Mouse (Mus musculus): ENCODE measurements around the gene Ip6k2. TPM values are rescaled to one million over a fixed set of nuclear protein-coding genes. Genes with fewer than 3 reads are reported as not detected.

The Ip6k2 gene
- polyA plus RNA-seq, 1 experiment, result not detected

DNA sequence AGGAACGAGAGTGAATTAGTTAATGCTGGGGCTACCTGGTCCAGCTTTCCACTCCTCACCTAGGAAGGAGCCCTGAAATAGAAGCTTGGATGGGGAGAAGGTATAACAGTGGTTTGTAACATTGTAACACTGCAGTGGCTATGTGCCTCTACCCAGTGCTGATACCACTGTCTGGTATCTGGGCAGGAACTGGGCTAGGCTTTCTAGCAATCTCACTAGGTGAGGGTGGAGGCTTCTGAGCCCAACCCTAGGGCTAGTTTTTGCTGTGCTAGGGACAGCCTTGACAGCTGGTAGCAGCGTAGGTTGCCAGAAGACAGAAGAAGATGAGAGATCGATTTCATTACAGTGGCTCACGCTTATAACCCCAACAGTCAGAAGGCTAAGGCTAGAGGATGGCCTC lies 7.0 kb upstream of the Ip6k2 start:
- peaks cover 3% of the 10 kb centered on the region; the same call in 1 of the 2 replicates for H3K4me1 ChIP-seq (ENCODE audit: control insufficient read depth, insufficient read depth, low read length)
- WGBS, result 92% methylated on average over 4 of the region's 4 CpGs
- TF ChIP-seq CTCF (IDR thresholded peaks at IDR 0.05; ENCODE audit: insufficient read depth, low read depth, low read length), result no peak
- no peak for TF ChIP-seq POLR2A (IDR thresholded peaks at IDR 0.05; ENCODE audit: insufficient read depth, low read depth, low read length)
- H3K4me3 ChIP-seq (ENCODE audit: insufficient read depth, low read depth, low read length), result no peak overlapping the region
- no peak overlapping the region for H3K27ac ChIP-seq (ENCODE audit: insufficient read depth, low read depth, low read length)

DNA sequence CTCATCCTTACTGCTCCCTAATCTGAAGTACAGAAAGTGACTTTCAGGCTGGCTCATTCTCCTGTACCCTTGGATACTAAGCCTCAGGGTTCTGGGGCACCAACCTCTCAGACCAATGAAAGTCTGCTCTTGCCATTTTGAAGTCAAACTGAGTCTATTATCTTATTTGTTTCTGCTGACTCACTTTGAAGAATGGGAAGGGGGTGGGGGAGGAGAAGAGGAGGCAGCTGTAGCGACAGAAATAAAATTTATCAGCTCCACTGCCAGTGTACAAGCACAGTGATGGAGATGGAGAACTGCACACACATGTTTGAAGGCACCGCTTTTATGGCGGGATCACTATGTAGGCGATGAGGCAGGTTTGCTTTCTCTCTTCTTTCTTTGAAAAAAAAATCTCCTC lies 6.3 kb upstream of the Ip6k2 start:
- H3K4me3 ChIP-seq (ENCODE audit: insufficient read depth, low read depth, low read length), result no peak overlapping the region
- 68% methylated on average over 4 of the region's 4 CpGs for WGBS
- TF ChIP-seq CTCF (IDR thresholded peaks at IDR 0.05; ENCODE audit: insufficient read depth, low read depth, low read length) (no peak), POLR2A (IDR thresholded peaks at IDR 0.05; ENCODE audit: insufficient read depth, low read depth, low read length) (no peak)
- no peak overlapping the region for H3K27ac ChIP-seq (ENCODE audit: insufficient read depth, low read depth, low read length)
- peaks cover 8% of the 10 kb centered on the region for H3K4me1 ChIP-seq (ENCODE audit: control insufficient read depth, insufficient read depth, low read length)

DNA sequence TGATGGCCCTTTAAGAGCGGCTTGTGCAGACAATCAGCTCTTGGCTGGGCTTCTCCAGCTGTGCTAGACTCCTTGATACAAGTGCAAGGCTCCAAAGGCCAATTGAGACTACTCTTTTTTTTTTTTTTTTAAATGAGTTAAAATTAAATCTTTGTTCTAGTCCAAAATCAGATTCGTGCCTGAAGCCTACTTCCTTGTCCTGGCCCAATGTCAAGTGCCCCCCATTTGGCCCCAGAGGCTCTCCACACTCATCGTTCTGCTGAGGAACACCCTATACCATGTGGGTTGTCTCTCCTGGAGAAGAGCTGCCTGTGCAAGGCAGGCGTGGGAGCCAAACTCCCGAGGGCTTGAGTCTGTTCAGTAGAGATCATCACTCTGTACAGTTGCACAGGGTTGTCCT lies 2.6 kb upstream of the Ip6k2 start:
- no peak overlapping the region for H3K4me3 ChIP-seq (ENCODE audit: insufficient read depth, low read depth, low read length)
- 22% methylated on average over 5 of the region's 5 CpGs for WGBS
- TF ChIP-seq CTCF (IDR thresholded peaks at IDR 0.05; ENCODE audit: insufficient read depth, low read depth, low read length) (no peak), POLR2A (IDR thresholded peaks at IDR 0.05; ENCODE audit: insufficient read depth, low read depth, low read length) (no peak)
- peaks cover 12% of the 10 kb centered on the region for H3K4me1 ChIP-seq (ENCODE audit: control insufficient read depth, insufficient read depth, low read length)
- peak overlapping the region; percentile 16; the same call in 1 of the 2 replicates for H3K27ac ChIP-seq (ENCODE audit: insufficient read depth, low read depth, low read length)

DNA sequence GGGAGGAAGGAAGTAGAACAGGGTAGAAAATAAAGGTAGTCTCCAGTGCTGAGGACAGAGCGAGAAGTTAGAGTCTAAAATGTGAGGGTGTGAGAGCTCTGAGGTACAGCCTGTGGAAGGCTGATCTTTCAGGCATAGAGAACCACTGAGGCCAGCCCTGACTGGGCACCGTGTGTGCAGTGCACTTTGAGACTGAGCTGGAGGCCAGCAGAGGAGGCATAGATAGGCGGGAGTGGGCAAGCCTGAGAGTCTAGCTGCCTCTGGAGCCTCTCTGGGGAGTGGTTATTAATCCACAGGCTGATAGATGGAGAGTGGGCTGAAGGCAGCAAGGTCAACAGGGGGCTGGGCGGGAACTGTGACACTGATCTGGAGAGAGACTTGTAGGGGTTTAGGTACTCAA lies 1.7 kb upstream of the Ip6k2 start:
- 73% methylated on average over 4 of the region's 4 CpGs for WGBS
- TF ChIP-seq POLR2A (IDR thresholded peaks at IDR 0.05; ENCODE audit: insufficient read depth, low read depth, low read length), result no peak
- TF ChIP-seq CTCF (IDR thresholded peaks at IDR 0.05; ENCODE audit: insufficient read depth, low read depth, low read length), result no peak
- no peak overlapping the region for H3K4me3 ChIP-seq (ENCODE audit: insufficient read depth, low read depth, low read length)
- no peak overlapping the region for H3K27ac ChIP-seq (ENCODE audit: insufficient read depth, low read depth, low read length)
- H3K4me1 ChIP-seq (ENCODE audit: control insufficient read depth, insufficient read depth, low read length), result peaks cover 13% of the 10 kb centered on the region

DNA sequence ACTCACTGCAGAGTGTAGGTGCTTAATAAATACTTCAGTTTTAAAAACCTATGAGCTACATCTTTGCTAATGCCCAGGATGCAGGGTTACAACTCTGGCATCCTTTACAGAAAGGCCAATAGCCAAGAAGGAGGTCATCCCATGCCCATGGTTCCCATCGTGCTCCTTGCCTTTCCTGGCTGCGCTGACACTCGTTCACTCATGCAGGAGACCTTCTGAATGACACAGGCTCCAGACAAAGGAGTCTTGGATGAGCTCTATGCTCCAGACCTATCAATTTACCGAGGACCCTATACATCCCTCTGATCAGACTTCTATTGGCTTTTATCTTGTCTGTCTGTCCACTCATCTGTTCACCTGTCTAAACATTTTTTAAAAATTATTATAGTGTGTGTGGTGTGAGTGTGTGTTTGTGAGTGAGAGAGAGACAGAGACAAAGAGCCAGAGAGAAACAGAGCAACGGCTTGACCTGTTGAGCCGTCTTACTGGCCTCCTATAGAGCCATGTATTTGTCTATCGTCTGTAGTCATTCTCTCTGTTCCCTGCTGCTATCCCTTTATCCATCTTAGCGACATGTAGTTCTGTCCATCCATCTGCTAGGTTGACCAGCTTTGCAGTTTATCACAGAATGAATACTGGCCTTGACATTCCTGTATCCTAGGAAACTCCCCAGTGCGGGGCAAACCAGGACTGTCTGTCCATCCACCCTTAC lies 604 bp upstream of the Ip6k2 start:
- Histone ChIP-seq H3K4me1 (ENCODE audit: control insufficient read depth, insufficient read depth, low read length) (peaks cover 14% of the 10 kb centered on the region), H3K27ac (ENCODE audit: insufficient read depth, low read depth, low read length) (peak overlapping the region; percentile 36), H3K4me3 (ENCODE audit: insufficient read depth, low read depth, low read length) (peak overlapping the region; percentile 100)
- TF ChIP-seq CTCF (IDR thresholded peaks at IDR 0.05; ENCODE audit: insufficient read depth, low read depth, low read length), result no peak
- TF ChIP-seq POLR2A (IDR thresholded peaks at IDR 0.05; ENCODE audit: insufficient read depth, low read depth, low read length), result no peak
- 22% methylated on average over 9 of the region's 9 CpGs for WGBS

DNA sequence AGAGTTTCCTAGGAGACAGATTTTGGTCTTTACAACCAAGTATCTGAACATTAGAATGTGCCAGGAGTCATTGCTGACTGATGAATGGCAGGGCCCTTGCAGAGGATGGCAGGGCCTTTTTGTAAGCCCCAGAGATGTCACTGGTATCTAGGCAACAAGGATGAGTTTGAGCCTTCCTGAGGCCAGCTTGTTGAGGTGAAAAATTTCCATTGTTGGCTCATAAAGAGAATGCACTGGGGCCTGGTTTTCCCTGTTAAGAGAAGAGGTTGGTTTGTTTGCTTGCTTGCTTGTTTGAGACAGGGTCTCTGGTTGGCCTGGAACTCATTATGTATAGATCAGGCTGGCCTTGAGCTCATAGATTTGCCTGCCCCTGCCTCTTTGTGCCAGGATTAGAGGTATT lies 1.8 kb downstream of the Ip6k2 start:
- H3K4me3 ChIP-seq (ENCODE audit: insufficient read depth, low read depth, low read length), result peak overlapping the region; percentile 40
- peaks cover 14% of the 10 kb centered on the region for H3K4me1 ChIP-seq (ENCODE audit: control insufficient read depth, insufficient read depth, low read length)
- peak overlapping the region; percentile 12; the same call in 1 of the 2 replicates for H3K27ac ChIP-seq (ENCODE audit: insufficient read depth, low read depth, low read length)
- TF ChIP-seq POLR2A (IDR thresholded peaks at IDR 0.05; ENCODE audit: insufficient read depth, low read depth, low read length) (no peak), CTCF (IDR thresholded peaks at IDR 0.05; ENCODE audit: insufficient read depth, low read depth, low read length) (no peak)

DNA sequence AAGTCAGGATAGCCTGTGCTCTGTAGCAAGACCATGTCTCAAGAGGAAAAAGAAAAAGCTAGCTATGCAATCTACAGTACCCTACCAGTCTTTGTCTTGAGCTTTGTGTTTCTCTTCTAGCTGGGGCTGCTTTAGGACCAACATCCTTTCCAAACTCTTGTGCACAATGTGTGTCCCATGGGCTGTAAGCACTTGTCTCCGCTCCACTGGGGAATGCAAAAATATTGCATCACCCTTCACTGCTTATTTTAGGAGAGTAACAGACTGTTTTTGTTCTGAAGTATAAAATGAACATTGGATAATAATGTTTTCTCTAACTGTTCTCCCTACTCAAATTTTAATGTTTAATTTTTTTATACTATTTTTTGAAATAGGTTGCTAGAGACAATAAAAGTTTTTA lies 2.9 kb downstream of the Ip6k2 start:
- no peak for TF ChIP-seq POLR2A (IDR thresholded peaks at IDR 0.05; ENCODE audit: insufficient read depth, low read depth, low read length)
- TF ChIP-seq CTCF (IDR thresholded peaks at IDR 0.05; ENCODE audit: insufficient read depth, low read depth, low read length), result no peak
- Histone ChIP-seq H3K4me3 (ENCODE audit: insufficient read depth, low read depth, low read length) (no peak overlapping the region), H3K27ac (ENCODE audit: insufficient read depth, low read depth, low read length) (no peak overlapping the region), H3K4me1 (ENCODE audit: control insufficient read depth, insufficient read depth, low read length) (peaks cover 13% of the 10 kb centered on the region)
- 0% methylated on average over 1 of the region's 1 CpGs for WGBS

DNA sequence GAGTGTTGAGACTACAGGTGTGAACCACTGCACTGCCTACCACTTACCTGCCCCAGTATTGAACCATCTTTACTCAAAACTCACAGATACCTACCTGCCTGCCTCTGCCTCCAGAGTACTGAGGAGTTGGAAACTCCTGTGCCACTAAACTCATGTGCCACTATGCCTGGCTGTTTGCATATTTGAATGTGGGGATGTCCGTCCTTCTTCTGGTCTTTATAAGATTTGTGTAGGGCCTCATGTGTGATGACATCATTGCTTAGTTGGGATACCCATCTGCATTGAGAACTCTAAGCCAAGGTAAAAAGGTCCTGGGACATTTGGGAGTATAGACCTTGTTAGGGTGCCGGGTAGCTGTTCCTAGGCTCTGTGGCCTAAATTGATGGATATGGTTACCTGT lies 3.5 kb downstream of the Ip6k2 start:
- WGBS, result 53% methylated on average over 2 of the region's 2 CpGs
- Histone ChIP-seq H3K27ac (ENCODE audit: insufficient read depth, low read depth, low read length) (no peak overlapping the region), H3K4me3 (ENCODE audit: insufficient read depth, low read depth, low read length) (no peak overlapping the region), H3K4me1 (ENCODE audit: control insufficient read depth, insufficient read depth, low read length) (peaks cover 10% of the 10 kb centered on the region)
- no peak for TF ChIP-seq CTCF (IDR thresholded peaks at IDR 0.05; ENCODE audit: insufficient read depth, low read depth, low read length)
- no peak for TF ChIP-seq POLR2A (IDR thresholded peaks at IDR 0.05; ENCODE audit: insufficient read depth, low read depth, low read length)

DNA sequence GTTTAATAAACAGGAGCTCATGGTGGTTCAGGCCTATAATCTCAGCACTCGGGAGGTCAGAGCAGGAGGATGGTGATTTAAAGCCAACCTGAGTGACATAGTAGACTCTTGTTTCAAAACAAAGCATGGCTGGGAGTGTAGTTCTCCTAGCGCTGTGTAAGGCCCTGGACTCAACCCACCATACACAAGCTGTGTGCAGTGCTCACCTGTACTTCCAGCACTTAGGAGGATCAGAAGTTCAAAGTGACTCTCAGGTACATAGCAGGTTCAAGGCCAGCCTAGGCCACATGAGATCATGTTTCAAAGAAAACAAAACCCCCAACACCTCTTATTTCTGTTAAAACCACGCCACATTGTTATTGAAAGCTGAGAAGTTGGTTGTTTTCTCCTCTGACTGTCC lies 5.1 kb downstream of the Ip6k2 start:
- TF ChIP-seq POLR2A (IDR thresholded peaks at IDR 0.05; ENCODE audit: insufficient read depth, low read depth, low read length) (no peak), CTCF (IDR thresholded peaks at IDR 0.05; ENCODE audit: insufficient read depth, low read depth, low read length) (no peak)

More for the DNA sequence above, 5.1 kb downstream of the Ip6k2 start:
- Histone ChIP-seq H3K4me1 (ENCODE audit: control insufficient read depth, insufficient read depth, low read length) (peaks cover 4% of the 10 kb centered on the region; the same call in 1 of the 2 replicates), H3K27ac (ENCODE audit: insufficient read depth, low read depth, low read length) (no peak overlapping the region), H3K4me3 (ENCODE audit: insufficient read depth, low read depth, low read length) (no peak overlapping the region)
- 46% methylated on average over 3 of the region's 3 CpGs for WGBS
